Mouse (Mus musculus): ENCODE measurements around the gene Dnajc13.

DNA sequence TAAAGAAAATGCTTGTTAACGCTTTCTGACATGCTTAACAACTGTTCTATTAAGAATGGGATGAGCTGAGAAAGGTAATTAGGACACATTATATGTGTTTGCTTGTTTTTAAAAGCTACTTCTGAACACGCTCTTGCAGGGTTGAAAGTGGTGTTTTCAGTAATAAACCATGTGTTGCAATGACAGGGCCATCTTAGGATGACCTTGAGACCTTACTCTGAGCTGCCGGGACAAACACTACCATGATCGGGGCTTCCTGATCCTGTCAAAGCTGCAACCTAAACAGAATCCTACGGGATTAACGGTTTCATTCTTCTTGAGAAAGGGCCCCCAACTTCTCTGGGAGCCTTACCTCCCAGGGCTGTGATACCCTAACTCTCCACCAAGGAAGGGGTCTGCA is 91.1 kb downstream of the Dnajc13 start:
- TF ChIP-seq CTCF (IDR thresholded peaks at IDR 0.05; ENCODE audit: low read depth) (no peak), EP300 (IDR thresholded peaks at IDR 0.05; ENCODE audit: low read depth) (no peak)
